In genomic region chr10:79683726-79684640, GRCm38 (mm10) we compare ENCODE assay signal across 8 mouse cellular contexts. TPM values are rescaled to one million over a fixed set of nuclear protein-coding genes. Genes with fewer than 3 reads are reported as not detected.
DNase-seq lines count a peak whose midpoint lies in the region; ATAC-seq lines count a peak whose summit lies in the region.

No protein-coding gene starts in this region.

- H3K4me2 ChIP-seq in forebrain, embryonic 14.5 days (ENCODE audit: low read length): peak overlapping the region; percentile 90
- peak overlapping the region; percentile 94 for H3K4me2 ChIP-seq in hindbrain, embryonic 14.5 days (replicated peaks)
- H3K4me2 ChIP-seq in midbrain, embryonic 13.5 days (replicated peaks): peak overlapping the region; percentile 99

- peak overlapping the region; percentile 82; the same call in 1 of the 2 replicates for H3K9ac ChIP-seq in forebrain, embryonic 14.5 days (ENCODE audit: low read length)
- H3K9ac ChIP-seq in hindbrain, embryonic 14.5 days: peak overlapping the region; percentile 86; the same call in 1 of the 2 replicates
- peak overlapping the region; percentile 88; the same call in 1 of the 2 replicates for H3K9ac ChIP-seq in midbrain, embryonic 13.5 days (replicated peaks)

- H3K27ac ChIP-seq in forebrain, embryonic 14.5 days (ENCODE audit: low read depth, low read length): no peak overlapping the region
- H3K27ac ChIP-seq in hindbrain, embryonic 14.5 days: no peak overlapping the region
- no peak overlapping the region for H3K27ac ChIP-seq in midbrain, embryonic 13.5 days

- peaks cover 70% of the 10 kb centered on the region for H3K4me1 ChIP-seq in megakaryocyte, embryonic 14.5 days
- H3K4me1 ChIP-seq in forebrain, embryonic 14.5 days (ENCODE audit: control insufficient read depth, insufficient read depth, low read length): peaks cover 10% of the 10 kb centered on the region
- peaks cover 18% of the 10 kb centered on the region for H3K4me1 ChIP-seq in hindbrain, embryonic 14.5 days (replicated peaks; ENCODE audit: control insufficient read depth, insufficient read depth, low read length)
- H3K4me1 ChIP-seq in midbrain, embryonic 13.5 days (replicated peaks): peaks cover 27% of the 10 kb centered on the region

- H3K4me3 ChIP-seq in megakaryocyte, embryonic 14.5 days (replicated peaks): peak overlapping the region; percentile 99
- 0 out of 2 replicates have a peak overlapping the region, but pooled peaks have one; percentile 77 for H3K4me3 ChIP-seq in forebrain, embryonic 14.5 days (ENCODE audit: low read depth, low read length)
- H3K4me3 ChIP-seq in hindbrain, embryonic 14.5 days (replicated peaks; ENCODE audit: low read length): peak overlapping the region; percentile 83
- H3K4me3 ChIP-seq in midbrain, embryonic 13.5 days (replicated peaks): peak overlapping the region; percentile 90

- ATAC-seq in megakaryocyte, adult 5-6 weeks (ENCODE audit: poor library complexity, severe bottlenecking): no peak
- no peak for ATAC-seq in forebrain, embryonic 14.5 days
- no peak for ATAC-seq in hindbrain, embryonic 14.5 days (ENCODE audit: low FRiP score)
- no peak for ATAC-seq in midbrain, embryonic 13.5 days
- ATAC-seq in megakaryocyte progenitor cell, adult 5-6 weeks (replicated peaks; ENCODE audit: poor library complexity): no peak

- H3K36me3 ChIP-seq in megakaryocyte, embryonic 14.5 days (replicated peaks; ENCODE audit: low read length): peaks cover 59% of the 10 kb centered on the region
- peaks cover 49% of the 10 kb centered on the region for H3K36me3 ChIP-seq in forebrain, embryonic 14.5 days (ENCODE audit: control insufficient read depth, insufficient read depth, low read length)
- H3K36me3 ChIP-seq in hindbrain, embryonic 14.5 days (replicated peaks; ENCODE audit: control insufficient read depth, insufficient read depth): peaks cover 46% of the 10 kb centered on the region
- H3K36me3 ChIP-seq in midbrain, embryonic 13.5 days: peaks cover 48% of the 10 kb centered on the region

- WGBS in forebrain, embryonic 14.5 days: 89% methylated on average over 6 of the region's 6 CpGs
- WGBS in hindbrain, embryonic 14.5 days: 93% methylated on average over 6 of the region's 6 CpGs
- WGBS in midbrain, embryonic 13.5 days: 93% methylated on average over 6 of the region's 6 CpGs

- peaks cover 2% of the 10 kb centered on the region for H3K9me3 ChIP-seq in megakaryocyte, embryonic 14.5 days
- no peaks in the 10 kb centered on the region for H3K9me3 ChIP-seq in forebrain, embryonic 14.5 days (replicated peaks; ENCODE audit: control insufficient read depth, low read length)
- H3K9me3 ChIP-seq in hindbrain, embryonic 14.5 days (ENCODE audit: control insufficient read depth, low read length): no peaks in the 10 kb centered on the region
- H3K9me3 ChIP-seq in midbrain, embryonic 13.5 days: no peaks in the 10 kb centered on the region

- DNase-seq in forebrain, embryonic 14.5 days (ENCODE audit: low spot score): no peak
- no peak for DNase-seq in hindbrain, embryonic 14.5 days (ENCODE audit: low spot score)
- DNase-seq in urinary bladder, postnatal 10 days (ENCODE audit: low spot score): no peak
- no peak for DNase-seq in thymus, postnatal 14 days

- H3K27me3 ChIP-seq in megakaryocyte, embryonic 14.5 days (replicated peaks): no peaks in the 10 kb centered on the region
- no peaks in the 10 kb centered on the region for H3K27me3 ChIP-seq in forebrain, embryonic 14.5 days (replicated peaks; ENCODE audit: control insufficient read depth, insufficient read depth, low read length)
- no peaks in the 10 kb centered on the region for H3K27me3 ChIP-seq in hindbrain, embryonic 14.5 days (ENCODE audit: control insufficient read depth, insufficient read depth, low read length)
- no peaks in the 10 kb centered on the region for H3K27me3 ChIP-seq in midbrain, embryonic 13.5 days

RNA-seq across cellular contexts. Expression of gene Cdc34, which starts 2.0 kb away (rescaled TPM):
- 451 and 1,194 TPM in 2 replicates for polyA plus RNA-seq in megakaryocyte, embryonic 14.5 days (2012; ENCODE audit: insufficient read depth, low replicate concordance)
- total RNA-seq in megakaryocyte, adult 5-6 weeks (2015): 52.6 and 53.3 TPM in 2 replicates
- total RNA-seq in megakaryocyte, adult 5-6 weeks (2017): 70.2 and 100 TPM in 2 replicates
- polyA plus RNA-seq in forebrain, embryonic 14.5 days (2014; fragmentation: Nextera tagmentation; extraction: Ambion mirVana): 76.0 and 76.9 TPM in 2 replicates
- 78.9 and 81.8 TPM in 2 replicates for polyA plus RNA-seq in hindbrain, embryonic 14.5 days (2014; fragmentation: Nextera tagmentation; extraction: Ambion mirVana)
- polyA plus RNA-seq in midbrain, embryonic 13.5 days (2015; fragmentation: Nextera tagmentation; extraction: Ambion mirVana): 109 and 110 TPM in 2 replicates
- total RNA-seq in megakaryocyte progenitor cell, adult 5-6 weeks (2015): 69.2 and 79.0 TPM in 2 replicates
- 154 and 169 TPM in 2 replicates for total RNA-seq in megakaryocyte progenitor cell, adult 5-6 weeks (2017)

RNA-seq across cellular contexts. Expression of gene Gzmm, which starts 4.8 kb away (rescaled TPM):
- 1.4 and 2.2 TPM in 2 replicates for polyA plus RNA-seq in megakaryocyte, embryonic 14.5 days (2012; ENCODE audit: insufficient read depth, low replicate concordance)
- 2.0 and 2.4 TPM in 2 replicates for total RNA-seq in megakaryocyte, adult 5-6 weeks (2015)
- 0.20 and 0.92 TPM in 2 replicates for total RNA-seq in megakaryocyte, adult 5-6 weeks (2017)
- polyA plus RNA-seq in forebrain, embryonic 14.5 days (2014; fragmentation: Nextera tagmentation; extraction: Ambion mirVana): 1.4 and 1.5 TPM in 2 replicates
- 1.5 and 1.8 TPM in 2 replicates for polyA plus RNA-seq in hindbrain, embryonic 14.5 days (2014; fragmentation: Nextera tagmentation; extraction: Ambion mirVana)
- polyA plus RNA-seq in midbrain, embryonic 13.5 days (2015; fragmentation: Nextera tagmentation; extraction: Ambion mirVana): 1.4 and 1.7 TPM in 2 replicates
- total RNA-seq in megakaryocyte progenitor cell, adult 5-6 weeks (2015): 0.29 and 0.49 TPM in 2 replicates
- total RNA-seq in megakaryocyte progenitor cell, adult 5-6 weeks (2017): 1.1 and 2.8 TPM in 2 replicates

RNA-seq across cellular contexts. Expression of gene Tpgs1, which starts 14.8 kb away (rescaled TPM):
- 209 and 257 TPM in 2 replicates for polyA plus RNA-seq in megakaryocyte, embryonic 14.5 days (2012; ENCODE audit: insufficient read depth, low replicate concordance)
- total RNA-seq in megakaryocyte, adult 5-6 weeks (2015): 17.5 and 21.0 TPM in 2 replicates
- 8.8 and 21.1 TPM in 2 replicates for total RNA-seq in megakaryocyte, adult 5-6 weeks (2017)
- polyA plus RNA-seq in forebrain, embryonic 14.5 days (2014; fragmentation: Nextera tagmentation; extraction: Ambion mirVana): 101 and 105 TPM in 2 replicates
- 107 and 108 TPM in 2 replicates for polyA plus RNA-seq in hindbrain, embryonic 14.5 days (2014; fragmentation: Nextera tagmentation; extraction: Ambion mirVana)
- polyA plus RNA-seq in midbrain, embryonic 13.5 days (2015; fragmentation: Nextera tagmentation; extraction: Ambion mirVana): 80.8 and 84.1 TPM in 2 replicates
- total RNA-seq in megakaryocyte progenitor cell, adult 5-6 weeks (2015): 8.3 and 10.2 TPM in 2 replicates
- total RNA-seq in megakaryocyte progenitor cell, adult 5-6 weeks (2017): 8.2 and 10.4 TPM in 2 replicates

RNA-seq across cellular contexts. Expression of gene Madcam1, which starts 19.6 kb away (rescaled TPM):
- 0.78 TPM in 1 of 2 replicates, not detected in the other for polyA plus RNA-seq in megakaryocyte, embryonic 14.5 days (2012; ENCODE audit: insufficient read depth, low replicate concordance)
- not detected in 2 replicates for total RNA-seq in megakaryocyte, adult 5-6 weeks (2015)
- not detected in 2 replicates for total RNA-seq in megakaryocyte, adult 5-6 weeks (2017)
- 1.1 and 1.2 TPM in 2 replicates for polyA plus RNA-seq in forebrain, embryonic 14.5 days (2014; fragmentation: Nextera tagmentation; extraction: Ambion mirVana)
- 0.68 and 1.2 TPM in 2 replicates for polyA plus RNA-seq in hindbrain, embryonic 14.5 days (2014; fragmentation: Nextera tagmentation; extraction: Ambion mirVana)
- polyA plus RNA-seq in midbrain, embryonic 13.5 days (2015; fragmentation: Nextera tagmentation; extraction: Ambion mirVana): 0.50 and 0.90 TPM in 2 replicates
- total RNA-seq in megakaryocyte progenitor cell, adult 5-6 weeks (2015): not detected in 2 replicates
- total RNA-seq in megakaryocyte progenitor cell, adult 5-6 weeks (2017): not detected in 2 replicates

RNA-seq across cellular contexts. Expression of gene Bsg, which starts 20.3 kb away (rescaled TPM):
- polyA plus RNA-seq in megakaryocyte, embryonic 14.5 days (2012; ENCODE audit: insufficient read depth, low replicate concordance): 2,144 and 3,272 TPM in 2 replicates
- total RNA-seq in megakaryocyte, adult 5-6 weeks (2015): 289 and 306 TPM in 2 replicates
- 194 and 196 TPM in 2 replicates for total RNA-seq in megakaryocyte, adult 5-6 weeks (2017)
- 725 and 788 TPM in 2 replicates for polyA plus RNA-seq in forebrain, embryonic 14.5 days (2014; fragmentation: Nextera tagmentation; extraction: Ambion mirVana)
- polyA plus RNA-seq in hindbrain, embryonic 14.5 days (2014; fragmentation: Nextera tagmentation; extraction: Ambion mirVana): 930 and 976 TPM in 2 replicates
- polyA plus RNA-seq in midbrain, embryonic 13.5 days (2015; fragmentation: Nextera tagmentation; extraction: Ambion mirVana): 564 and 608 TPM in 2 replicates
- 441 and 471 TPM in 2 replicates for total RNA-seq in megakaryocyte progenitor cell, adult 5-6 weeks (2015)
- 272 TPM in 2 replicates for total RNA-seq in megakaryocyte progenitor cell, adult 5-6 weeks (2017)
